11 mouse cellular contexts compared by ENCODE assay signal in genomic region chr3:83995254-83995830, GRCm38 (mm10). TPM values are rescaled to one million over a fixed set of nuclear protein-coding genes. Genes with fewer than 3 reads are reported as not detected.
DNase-seq lines count a peak whose midpoint lies in the region; ATAC-seq and TF ChIP-seq lines count a peak whose summit lies in the region.
"Had no signal": no experiment of that assay in that cellular context is flagged by ENCODE, and none has a peak within 500 bp of the region (broad histone marks: within the 10 kb centered on the region; RNA-seq: fewer than 3 reads in every experiment).

No protein-coding gene starts in this region.

- 0 out of 2 replicates have a peak overlapping the region, but pooled peaks have one; percentile 12 for H3K27ac ChIP-seq in hindbrain, postnatal 0 days
- no peak overlapping the region for H3K27ac ChIP-seq in hindbrain, embryonic 11.5 days (ENCODE audit: low read depth, low read length)
- H3K27ac ChIP-seq: stomach, embryonic 15.5 days had no signal

- no peak overlapping the region for H3K9ac ChIP-seq in hindbrain, postnatal 0 days (replicated peaks; ENCODE audit: low read length)
- H3K9ac ChIP-seq in hindbrain, embryonic 11.5 days (ENCODE audit: low read depth, low read length): no peak overlapping the region
- H3K9ac ChIP-seq: stomach, embryonic 15.5 days had no signal

- intact Hi-C loops in heart, postnatal 10 days (cut with DNase I): no loop called here

- DNase-seq in adrenal gland, adult 2 months: peak; percentile 55
- DNase-seq in adrenal gland, postnatal 4 days (ENCODE audit: low spot score in 2 of 2): no peak
- DNase-seq in hindbrain, postnatal 0 days (ENCODE audit: low spot score): no peak
- no peak for DNase-seq in hindbrain, embryonic 11.5 days (ENCODE audit: low spot score)
- peak; percentile 31 for DNase-seq in cerebellum, adult 9-10 months
- peak; percentile 60 to 67 for DNase-seq in heart, postnatal 10 days
- DNase-seq in urinary bladder, postnatal 10 days (ENCODE audit: low spot score): no peak
- DNase-seq in layer of hippocampus, adult 11-12 months (ENCODE audit: low spot score): no peak
- DNase-seq: kidney, adult 18-20 months; lung, postnatal 14 days had no signal

- no peak overlapping the region for H3K4me3 ChIP-seq in hindbrain, postnatal 0 days (ENCODE audit: low read length)
- H3K4me3 ChIP-seq in hindbrain, embryonic 11.5 days (ENCODE audit: low read depth, low read length): no peak overlapping the region
- H3K4me3 ChIP-seq: stomach, embryonic 15.5 days had no signal

- no peak overlapping the region for H3K4me2 ChIP-seq in hindbrain, postnatal 0 days (ENCODE audit: low read depth, low read length)
- H3K4me2 ChIP-seq in hindbrain, embryonic 11.5 days (replicated peaks; ENCODE audit: low read depth, low read length): no peak overlapping the region
- H3K4me2 ChIP-seq: stomach, embryonic 15.5 days had no signal

- no peaks in the 10 kb centered on the region for H3K9me3 ChIP-seq in hindbrain, postnatal 0 days (ENCODE audit: low read length)
- H3K9me3 ChIP-seq in hindbrain, embryonic 11.5 days (ENCODE audit: control insufficient read depth, low read length): no peaks in the 10 kb centered on the region
- H3K9me3 ChIP-seq: stomach, embryonic 15.5 days had no signal

- H3K27me3 ChIP-seq in hindbrain, postnatal 0 days (ENCODE audit: insufficient read depth, low read length): no peaks in the 10 kb centered on the region
- no peaks in the 10 kb centered on the region for H3K27me3 ChIP-seq in hindbrain, embryonic 11.5 days (ENCODE audit: control insufficient read depth, insufficient read depth, low read length)
- H3K27me3 ChIP-seq: stomach, embryonic 15.5 days had no signal

- no peak for TF ChIP-seq CTCF in hindbrain, postnatal 0 days (IDR thresholded peaks at IDR 0.05; ENCODE audit: low read depth)

- peaks cover 24% of the 10 kb centered on the region for H3K4me1 ChIP-seq in hindbrain, postnatal 0 days (ENCODE audit: insufficient read depth, low read length)
- H3K4me1 ChIP-seq in hindbrain, embryonic 11.5 days (replicated peaks; ENCODE audit: control insufficient read depth, insufficient read depth, low read length): peaks cover 12% of the 10 kb centered on the region

- no peak for ATAC-seq in hindbrain, postnatal 0 days
- no peak for ATAC-seq in hindbrain, embryonic 11.5 days (ENCODE audit: low FRiP score)

- 49% methylated on average over 9 of the region's 9 CpGs for WGBS in hindbrain, postnatal 0 days
- WGBS in hindbrain, embryonic 11.5 days: 61% methylated on average over 9 of the region's 9 CpGs

- H3K36me3 ChIP-seq in hindbrain, postnatal 0 days (ENCODE audit: insufficient read depth, low read length): no peaks in the 10 kb centered on the region
- H3K36me3 ChIP-seq in hindbrain, embryonic 11.5 days (ENCODE audit: control insufficient read depth, insufficient read depth, low read length): no peaks in the 10 kb centered on the region
- H3K36me3 ChIP-seq: stomach, embryonic 15.5 days had no signal

RNA-seq across cellular contexts. Expression of gene Tmem131l, which starts 44.6 kb away (rescaled TPM):
- 10 to 100 TPM; 25.9 to 26.6 TPM for total RNA-seq in adrenal gland, adult 2 months (2021)
- polyA plus RNA-seq in adrenal gland, adult 2 months (2012; rRNA removed): 43.8 and 48.2 TPM in 2 replicates
- total RNA-seq in adrenal gland, postnatal 4 days (2021): 10 to 100 TPM; 77.1 to 81.0 TPM
- total RNA-seq in hindbrain, postnatal 0 days (2014; rRNA removed): 28.4 and 33.2 TPM in 2 replicates
- 18.6 and 20.5 TPM in 2 replicates for polyA plus RNA-seq in hindbrain, postnatal 0 days (2015; fragmentation: Nextera tagmentation; extraction: Ambion mirVana)
- polyA plus RNA-seq in hindbrain, embryonic 11.5 days (2014; fragmentation: Nextera tagmentation; extraction: Ambion mirVana): 75.8 and 89.0 TPM in 2 replicates
- total RNA-seq in heart, postnatal 10 days (2021): 10 to 100 TPM; 31.4 to 32.6 TPM

Comparison
In these comparisons a context has a peak if more than half of its experiments do, and no peak if none do; other contexts are left out.
1. DNase-seq: peak in adrenal gland, adult 2 months (single experiment), cerebellum, adult 9-10 months (single experiment) and heart, postnatal 10 days (2 of 2); none in adrenal gland, postnatal 4 days (0 of 2), hindbrain, postnatal 0 days (single experiment), hindbrain, embryonic 11.5 days (single experiment), urinary bladder, postnatal 10 days (single experiment) and layer of hippocampus, adult 11-12 months (single experiment).